Mouse (Mus musculus) c-Kit-positive CD71-positive TER-119-negative erythroid progenitor cells, embryonic 14.5 days (primary cell): ENCODE measurements around the gene 6030468B19Rik.
"Not testable (repeated sequence)": the region's sequence is repeated elsewhere in the genome, so short reads cannot be mapped to it uniquely, and the experiment has no call there.

Experiments used
- DNase-seq: peaks from one replicate; pipeline ENCODE4 v3.0.0-alpha.2; 2013; ENCODE audit warnings: low read depth

The 6030468B19Rik gene

GRCm38 (mm10) chr11:117828888-117829604, 31.6 kb downstream of the 6030468B19Rik start:
- DNase-seq = peak; percentile 53

- DNase-seq = no peak
These were observed 32.3 kb downstream of the 6030468B19Rik start for GRCm38 (mm10) chr11:117829671-117830215.

GRCm38 (mm10) chr11:117830401-117830800, 32.9 kb downstream of the 6030468B19Rik start:
- peak; percentile 47 for DNase-seq

GRCm38 (mm10) chr11:117832086-117832969, 34.9 kb downstream of the 6030468B19Rik start:
- peak; percentile 87 for DNase-seq

GRCm38 (mm10) chr11:117833509-117833908, 36.0 kb downstream of the 6030468B19Rik start:
- DNase-seq = not testable (repeated sequence)

GRCm38 (mm10) chr11:117834086-117834485, 36.6 kb downstream of the 6030468B19Rik start:
- DNase-seq = no peak

- peak; percentile 76 for DNase-seq
These were observed 38.8 kb downstream of the 6030468B19Rik start for GRCm38 (mm10) chr11:117836306-117836705.

GRCm38 (mm10) chr11:117838572-117838971, 41.1 kb downstream of the 6030468B19Rik start:
- DNase-seq = peak; percentile 76

GRCm38 (mm10) chr11:117839021-117839420, 41.6 kb downstream of the 6030468B19Rik start:
- DNase-seq = no peak

GRCm38 (mm10) chr11:117840910-117841309, 43.5 kb downstream of the 6030468B19Rik start:
- no peak for DNase-seq

GRCm38 (mm10) chr11:117843434-117843833, 46.0 kb downstream of the 6030468B19Rik start:
- no peak for DNase-seq

- no peak for DNase-seq
These were observed 47.5 kb downstream of the 6030468B19Rik start for GRCm38 (mm10) chr11:117844997-117845396.

GRCm38 (mm10) chr11:117845651-117846050, 48.2 kb downstream of the 6030468B19Rik start:
- DNase-seq = no peak

GRCm38 (mm10) chr11:117846640-117847039, 49.2 kb downstream of the 6030468B19Rik start:
- no peak for DNase-seq

- DNase-seq = no peak
These were observed 50.2 kb downstream of the 6030468B19Rik start for GRCm38 (mm10) chr11:117847593-117848215.

GRCm38 (mm10) chr11:117848271-117848984, 51.0 kb downstream of the 6030468B19Rik start:
- DNase-seq = no peak

- peak; percentile 93 for DNase-seq
These were observed 51.7 kb downstream of the 6030468B19Rik start, which contains the start of gene Birc5 for GRCm38 (mm10) chr11:117848985-117849671. Gene Birc5, plus strand, starts transcription at chr11:117849251.

- no peak for DNase-seq
These were observed 55.4 kb downstream of the 6030468B19Rik start for GRCm38 (mm10) chr11:117852875-117853274.

GRCm38 (mm10) chr11:117854241-117854640, 56.8 kb downstream of the 6030468B19Rik start:
- DNase-seq = no peak

- no peak for DNase-seq
These were observed 57.9 kb downstream of the 6030468B19Rik start for GRCm38 (mm10) chr11:117855360-117855759.

- no peak for DNase-seq
These were observed 58.5 kb downstream of the 6030468B19Rik start for GRCm38 (mm10) chr11:117855975-117856374.
